Mouse (Mus musculus) forebrain, embryonic 15.5 days (tissue): ENCODE data around the gene Arhgef39. TPM values are rescaled to one million over a fixed set of nuclear protein-coding genes. Genes with fewer than 3 reads are reported as not detected.
"Not testable (repeated sequence)": the region's sequence is repeated elsewhere in the genome, so short reads cannot be mapped to it uniquely, and the experiment has no call there.

Experiments
- ATAC-seq: fragments of 200-750 bp; cut with Nextera tagmentation; replicated peaks from 2 replicates; pipeline ENCODE4 v1.8.0; 2017; ENCODE audit warnings: mild to moderate bottlenecking, moderate TSS enrichment, moderate library complexity
- H3K27ac ChIP-seq: fragments of 300-500 bp; sonication (generic); replicated peaks from 2 replicates; pipeline ENCODE4 v1.5.1; 2015; ENCODE audit warnings: mild to moderate bottlenecking, inconsistent platforms
- H3K27me3 ChIP-seq: fragments of 300-500 bp; sonication (generic); 2 replicates; pipeline ENCODE4 v1.6.1; 2015; ENCODE audit warnings: inconsistent platforms
- H3K36me3 ChIP-seq: fragments of 300-500 bp; sonication (generic); 2 replicates; pipeline ENCODE4 v1.6.1; 2015; ENCODE audit warnings: mild to moderate bottlenecking, inconsistent platforms
- H3K4me1 ChIP-seq: fragments of 300-500 bp; sonication (generic); 2 replicates; pipeline ENCODE4 v1.6.1; 2015; ENCODE audit warnings: inconsistent platforms
- H3K4me2 ChIP-seq: fragments of 300-500 bp; sonication (generic); replicated peaks from 2 replicates; pipeline ENCODE4 v1.6.1; 2015; ENCODE audit warnings: mild to moderate bottlenecking, inconsistent platforms
- H3K4me3 ChIP-seq: fragments of 300-500 bp; sonication (generic); 2 replicates; pipeline ENCODE4 v1.5.1; 2015; ENCODE audit warnings: mild to moderate bottlenecking, inconsistent platforms
- H3K9ac ChIP-seq: fragments of 300-500 bp; sonication (generic); replicated peaks from 2 replicates; pipeline ENCODE4 v1.6.1; 2015; ENCODE audit warnings: mild to moderate bottlenecking, inconsistent platforms
- H3K9me3 ChIP-seq: fragments of 300-500 bp; sonication (generic); 2 replicates; pipeline ENCODE4 v1.6.1; 2016; ENCODE audit warnings: inconsistent platforms
- WGBS: fragments of 180-500 bp; shearing (Covaris S2); methylation state at CpG from one replicate; pipeline ENCODE4 v1.1.7; 2015; ENCODE audit warnings: mixed read lengths; 5-methylcytosine and 5-hydroxymethylcytosine counted together
- polyA plus RNA-seq: library from polyadenylated mRNA; unstranded; fragments of >200 nt; fragmentation: Nextera tagmentation; extraction: Ambion mirVana; gene quantifications from 2 replicates; pipeline ENCODE4 v1.2.1, GENCODE M21; 2015

The Arhgef39 gene
- polyA plus RNA-seq, 1 experiment from 2014 or later, result 17.5 TPM

DNA sequence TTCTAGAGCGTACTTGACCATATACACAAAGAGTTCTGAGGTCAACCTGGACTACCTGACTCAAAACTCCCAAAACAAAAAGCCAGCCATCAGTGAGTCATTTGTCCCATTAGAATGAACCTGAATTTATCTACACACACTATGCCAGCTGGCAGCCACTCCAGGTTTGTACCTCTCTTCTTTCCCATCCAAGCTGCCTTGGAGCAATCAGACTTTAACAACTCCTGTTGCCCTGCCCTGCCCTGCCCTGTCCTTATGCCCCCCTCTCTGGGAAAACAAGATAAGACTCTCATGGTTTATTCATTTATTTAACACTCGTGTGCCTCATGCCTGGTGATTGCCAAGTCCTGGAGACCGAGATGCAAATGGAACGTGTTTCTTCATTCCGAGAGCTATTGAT lies 8.7 kb downstream of the Arhgef39 start:
- no peaks in the 10 kb centered on the region for H3K27me3 ChIP-seq
- no peak overlapping the region for H3K4me2 ChIP-seq
- no peak for ATAC-seq
- no peaks in the 10 kb centered on the region for H3K36me3 ChIP-seq
- H3K4me3 ChIP-seq, result no peak overlapping the region
- no peaks in the 10 kb centered on the region for H3K9me3 ChIP-seq
- H3K27ac ChIP-seq, result no peak overlapping the region
- H3K4me1 ChIP-seq, result peaks cover 17% of the 10 kb centered on the region
- WGBS, result 89% methylated on average over 5 of the region's 5 CpGs
- no peak overlapping the region for H3K9ac ChIP-seq

DNA sequence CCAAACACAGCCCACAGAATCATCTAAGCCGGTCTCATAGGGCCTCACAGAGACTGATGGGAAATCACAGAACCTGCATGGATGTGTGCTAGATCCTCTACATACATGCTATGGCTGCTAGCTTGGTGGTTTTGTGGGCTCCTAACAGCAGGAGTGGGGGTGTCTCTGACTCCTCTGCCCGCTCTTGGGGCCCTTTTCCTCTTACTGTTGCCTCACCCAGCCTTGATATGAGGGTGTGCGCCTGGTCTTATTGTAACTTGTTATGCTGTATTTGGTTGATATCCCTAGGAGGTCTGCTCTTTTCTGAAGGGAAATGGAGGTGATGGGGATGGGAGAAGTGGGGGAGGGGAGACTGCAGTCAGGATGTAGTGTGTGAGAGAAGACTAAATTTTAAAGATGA lies 9.9 kb downstream of the Arhgef39 start:
- Histone ChIP-seq H3K4me2 (no peak overlapping the region), H3K4me1 (peaks cover 9% of the 10 kb centered on the region), H3K4me3 (no peak overlapping the region), H3K9ac (no peak overlapping the region), H3K27ac (no peak overlapping the region), H3K36me3 (no peaks in the 10 kb centered on the region), H3K27me3 (no peaks in the 10 kb centered on the region), H3K9me3 (no peaks in the 10 kb centered on the region)
- no peak for ATAC-seq
- WGBS, result 94% methylated on average over 3 of the region's 3 CpGs

DNA sequence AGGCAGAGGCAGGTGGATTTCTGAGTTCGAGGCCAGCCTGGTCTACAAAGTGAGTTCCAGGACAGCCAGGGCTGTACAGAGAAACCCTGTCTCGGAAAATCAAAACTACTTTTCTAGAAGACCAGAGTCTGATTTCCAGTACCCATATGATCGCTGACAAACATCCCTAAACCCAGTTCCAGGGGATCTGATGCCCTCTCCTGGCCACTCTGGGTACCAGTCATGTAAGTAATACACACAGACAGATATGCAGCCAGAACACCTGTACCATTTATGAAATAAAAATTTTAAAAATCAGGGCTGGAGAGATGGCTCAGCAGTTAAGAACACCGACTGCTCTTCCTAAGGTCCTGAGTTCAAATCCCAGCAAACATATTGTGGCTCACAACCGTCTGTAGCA lies 13.8 kb downstream of the Arhgef39 start:
- whole genome bisulfite sequencing, result 88% methylated on average over 5 of the region's 5 CpGs
- not testable (repeated sequence) for H3K27me3 ChIP-seq, H3K9ac ChIP-seq, H3K4me2 ChIP-seq, H3K9me3 ChIP-seq, H3K4me1 ChIP-seq, ATAC-seq, H3K4me3 ChIP-seq, H3K36me3 ChIP-seq, H3K27ac ChIP-seq

DNA sequence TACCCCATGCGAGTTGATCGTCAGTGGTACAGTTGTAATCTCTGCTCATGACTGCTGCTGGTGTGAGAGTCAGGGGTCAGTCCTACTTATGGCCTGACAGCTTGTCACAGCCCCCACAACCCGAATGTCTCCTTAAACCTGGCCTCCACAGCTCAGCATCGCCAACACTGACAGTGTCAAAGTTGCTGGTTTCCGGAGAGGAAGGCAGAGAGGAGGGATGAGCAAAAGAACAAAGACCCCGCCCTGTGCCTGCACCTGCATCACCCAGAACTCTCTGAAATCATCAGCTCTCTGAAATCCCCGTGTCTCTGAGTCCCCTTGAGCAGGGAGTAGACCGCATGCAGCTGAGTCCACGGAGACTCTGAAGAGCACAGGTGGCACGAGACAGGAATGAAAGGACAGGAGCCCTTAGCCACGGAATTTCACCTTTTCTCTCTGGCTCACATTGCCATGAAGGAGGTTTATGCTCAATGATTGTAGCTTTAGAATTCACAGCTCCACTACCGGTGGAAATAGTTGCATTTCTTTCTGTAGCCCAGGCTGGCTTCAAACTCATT lies 15.9 kb downstream of the Arhgef39 start, which contains the start of gene Sit1:
TSS of gene Sit1 (minus strand) at position 200 of the 557 bp plus-strand sequence.
- no peaks in the 10 kb centered on the region for H3K27me3 ChIP-seq
- no peak for ATAC-seq
- H3K27ac ChIP-seq, result no peak within 1 kb of the TSS
- no peaks in the 10 kb centered on the region for H3K4me1 ChIP-seq
- no peak within 1 kb of the TSS for H3K9ac ChIP-seq
- H3K9me3 ChIP-seq, result no peaks in the 10 kb centered on the region
- no peaks in the 10 kb centered on the region for H3K36me3 ChIP-seq
- WGBS, result 63% methylated on average over 12 of the region's 12 CpGs
- H3K4me3 ChIP-seq, result no peak within 1 kb of the TSS
- no peak within 1 kb of the TSS for H3K4me2 ChIP-seq

DNA sequence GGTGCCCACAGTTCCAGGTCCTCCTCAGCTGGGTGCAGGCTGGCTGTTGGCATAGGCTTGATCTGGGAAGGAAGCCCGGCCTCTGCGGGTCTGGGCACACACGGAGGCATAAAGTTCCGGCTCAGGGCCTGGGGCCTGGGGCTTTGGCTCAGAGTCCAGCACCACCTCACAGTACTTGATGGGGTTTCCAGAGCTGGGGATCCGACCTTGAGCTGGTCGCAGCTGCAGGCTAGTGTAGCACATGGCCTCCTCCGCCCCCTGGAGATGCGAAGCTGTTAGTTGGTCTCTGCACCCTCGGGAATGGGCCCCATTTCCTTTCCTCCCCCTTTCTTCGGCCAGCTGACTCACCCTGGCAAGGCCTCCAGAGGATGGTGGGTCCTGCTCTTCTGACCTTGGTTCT lies 16.9 kb downstream of the Arhgef39 start:
- H3K9ac ChIP-seq, result no peak overlapping the region
- H3K4me3 ChIP-seq, result no peak overlapping the region
- no peak overlapping the region for H3K4me2 ChIP-seq
- no peak overlapping the region for H3K27ac ChIP-seq
- ATAC-seq, result no peak
- H3K9me3 ChIP-seq, result no peaks in the 10 kb centered on the region
- H3K36me3 ChIP-seq, result no peaks in the 10 kb centered on the region
- H3K4me1 ChIP-seq, result peaks cover 4% of the 10 kb centered on the region; the same call in 1 of the 2 replicates
- WGBS, result 77% methylated on average over 10 of the region's 10 CpGs
- no peaks in the 10 kb centered on the region for H3K27me3 ChIP-seq

DNA sequence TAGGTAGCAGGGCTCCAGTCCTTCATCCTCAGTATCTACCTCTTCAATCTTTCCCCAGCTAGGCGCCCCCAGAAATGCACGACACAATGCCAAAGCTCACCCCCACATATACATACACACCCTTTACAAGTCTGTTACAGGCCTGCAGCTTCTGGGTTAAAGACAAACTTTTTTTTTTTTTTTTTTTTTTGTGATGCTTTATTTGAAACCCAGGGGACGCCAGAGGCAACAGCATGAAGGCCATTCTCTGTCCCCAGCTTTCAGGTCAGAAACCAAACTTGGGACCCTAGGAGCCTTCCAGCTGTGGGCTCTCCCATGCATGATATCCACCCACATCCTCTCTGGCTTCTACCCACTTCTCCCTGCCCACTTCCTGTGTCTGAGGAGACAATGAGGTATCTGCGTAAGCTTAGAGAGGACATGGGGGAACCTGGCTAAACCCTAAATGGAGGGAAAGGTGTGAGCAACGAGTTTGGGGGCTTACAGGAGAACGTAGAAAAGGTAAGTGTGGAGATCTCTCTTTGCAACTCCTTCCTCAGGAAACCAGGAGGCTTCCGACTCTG lies 17.5 kb downstream of the Arhgef39 start:
- H3K9me3 ChIP-seq, result no peaks in the 10 kb centered on the region
- H3K36me3 ChIP-seq, result no peaks in the 10 kb centered on the region
- no peaks in the 10 kb centered on the region for H3K27me3 ChIP-seq
- H3K4me1 ChIP-seq, result peaks cover 4% of the 10 kb centered on the region; the same call in 1 of the 2 replicates
- H3K4me2 ChIP-seq, result no peak overlapping the region
- H3K4me3 ChIP-seq, result no peak overlapping the region
- no peak for ATAC-seq
- H3K9ac ChIP-seq, result no peak overlapping the region
- WGBS, result 66% methylated on average over 7 of the region's 7 CpGs
- no peak overlapping the region for H3K27ac ChIP-seq

DNA sequence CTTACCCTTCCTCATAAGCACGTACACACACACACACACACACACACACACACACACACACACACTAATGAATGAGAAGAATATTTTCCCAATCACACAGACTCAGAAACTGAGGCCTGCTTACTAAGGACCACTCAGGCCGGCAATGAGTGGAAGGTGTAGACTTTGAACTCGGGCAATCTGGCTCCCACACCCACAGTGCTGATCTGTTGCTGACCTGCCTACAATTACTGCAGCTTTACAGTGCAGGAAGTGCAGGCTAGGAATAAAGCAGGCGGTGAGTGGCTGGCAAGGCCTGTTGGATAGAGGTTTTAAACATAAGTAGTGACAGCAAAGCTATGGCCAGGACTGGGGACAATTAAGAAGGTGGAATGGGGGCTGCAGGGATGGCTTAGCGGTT lies 18.5 kb downstream of the Arhgef39 start:
- Histone ChIP-seq H3K9ac (no peak overlapping the region), H3K4me2 (no peak overlapping the region), H3K4me3 (no peak overlapping the region), H3K4me1 (peaks cover 4% of the 10 kb centered on the region; the same call in 1 of the 2 replicates), H3K36me3 (no peaks in the 10 kb centered on the region), H3K27ac (no peak overlapping the region), H3K9me3 (no peaks in the 10 kb centered on the region), H3K27me3 (no peaks in the 10 kb centered on the region)
- no peak for ATAC-seq
- 84% methylated on average over 5 of the region's 5 CpGs for WGBS

DNA sequence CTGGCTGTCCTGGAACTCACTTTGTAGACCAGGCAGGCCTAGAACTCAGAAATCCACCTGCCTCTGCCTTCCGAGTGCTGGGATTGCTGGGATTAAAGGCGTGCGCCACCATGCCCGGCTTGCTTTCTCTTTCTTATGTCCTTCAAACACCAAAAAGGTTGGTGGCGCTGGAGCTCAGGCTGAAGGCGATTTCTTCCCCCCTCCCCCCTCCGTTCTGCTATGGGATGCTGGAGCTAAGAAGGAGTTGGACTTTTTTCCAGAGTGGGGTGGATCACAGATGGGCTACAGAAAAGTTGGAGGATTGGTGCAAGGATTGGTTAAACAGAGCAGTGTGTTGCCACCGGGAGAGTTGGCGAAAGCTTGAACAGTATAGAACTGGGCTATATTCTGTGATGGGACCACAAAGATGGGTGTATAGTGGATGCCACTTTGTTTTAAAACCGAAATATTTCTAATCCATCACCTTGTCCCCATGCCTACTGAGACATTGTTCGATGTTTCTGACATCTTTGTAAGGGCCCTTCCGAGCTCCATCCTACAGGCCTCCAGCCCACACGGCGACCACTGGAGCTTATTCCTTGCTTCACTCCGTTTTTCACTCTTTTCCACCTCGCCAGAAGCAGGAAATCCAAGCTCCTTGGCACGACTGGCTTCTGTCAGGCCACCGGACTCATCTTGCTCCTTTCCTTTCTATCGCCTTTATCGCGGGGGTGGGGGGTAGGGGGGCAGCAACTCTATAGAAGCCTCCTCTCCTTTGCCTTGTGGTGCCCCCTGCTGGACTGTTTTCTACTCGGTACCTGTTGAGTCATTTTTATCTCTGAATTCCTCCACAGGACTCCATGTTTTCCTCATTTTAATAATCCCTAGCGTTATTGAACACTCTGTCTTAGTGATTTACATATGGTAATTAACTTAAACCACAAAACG lies 20.3 kb downstream of the Arhgef39 start:
- no peak overlapping the region for H3K9ac ChIP-seq
- H3K27me3 ChIP-seq, result no peaks in the 10 kb centered on the region
- H3K9me3 ChIP-seq, result no peaks in the 10 kb centered on the region
- H3K27ac ChIP-seq, result no peak overlapping the region
- ATAC-seq, result no peak
- 48% methylated on average over 24 of the region's 24 CpGs for WGBS
- H3K4me1 ChIP-seq, result peaks cover 4% of the 10 kb centered on the region; the same call in 1 of the 2 replicates
- no peaks in the 10 kb centered on the region for H3K36me3 ChIP-seq
- no peak overlapping the region for H3K4me3 ChIP-seq
- no peak overlapping the region for H3K4me2 ChIP-seq

DNA sequence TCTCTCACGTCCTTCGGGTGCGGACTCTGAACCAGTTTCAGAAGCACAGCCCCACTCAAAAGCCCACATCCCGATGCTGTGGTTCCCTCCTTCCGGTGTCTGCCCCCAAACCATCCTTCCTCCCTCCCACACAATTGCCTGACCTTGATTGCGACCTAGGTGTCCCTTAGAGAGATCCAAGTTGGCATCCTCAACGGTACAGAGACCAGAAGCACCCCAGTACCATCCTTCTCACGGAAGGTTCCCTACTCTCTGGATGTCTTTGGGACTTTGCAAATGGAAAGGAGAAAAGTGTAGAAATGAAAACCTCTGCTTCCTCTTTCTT lies 21.0 kb downstream of the Arhgef39 start:
- Histone ChIP-seq H3K4me2 (peak overlapping the region; percentile 48), H3K9ac (peak overlapping the region; percentile 45), H3K27ac (0 out of 2 replicates have a peak overlapping the region, but pooled peaks have one; percentile 31), H3K36me3 (no peaks in the 10 kb centered on the region), H3K9me3 (no peaks in the 10 kb centered on the region), H3K27me3 (no peaks in the 10 kb centered on the region), H3K4me1 (peaks cover 4% of the 10 kb centered on the region; the same call in 1 of the 2 replicates), H3K4me3 (peak overlapping the region; percentile 39)
- WGBS, result 63% methylated on average over 8 of the region's 8 CpGs
- peak; percentile 55; the same call in 1 of the 2 replicates for ATAC-seq

DNA sequence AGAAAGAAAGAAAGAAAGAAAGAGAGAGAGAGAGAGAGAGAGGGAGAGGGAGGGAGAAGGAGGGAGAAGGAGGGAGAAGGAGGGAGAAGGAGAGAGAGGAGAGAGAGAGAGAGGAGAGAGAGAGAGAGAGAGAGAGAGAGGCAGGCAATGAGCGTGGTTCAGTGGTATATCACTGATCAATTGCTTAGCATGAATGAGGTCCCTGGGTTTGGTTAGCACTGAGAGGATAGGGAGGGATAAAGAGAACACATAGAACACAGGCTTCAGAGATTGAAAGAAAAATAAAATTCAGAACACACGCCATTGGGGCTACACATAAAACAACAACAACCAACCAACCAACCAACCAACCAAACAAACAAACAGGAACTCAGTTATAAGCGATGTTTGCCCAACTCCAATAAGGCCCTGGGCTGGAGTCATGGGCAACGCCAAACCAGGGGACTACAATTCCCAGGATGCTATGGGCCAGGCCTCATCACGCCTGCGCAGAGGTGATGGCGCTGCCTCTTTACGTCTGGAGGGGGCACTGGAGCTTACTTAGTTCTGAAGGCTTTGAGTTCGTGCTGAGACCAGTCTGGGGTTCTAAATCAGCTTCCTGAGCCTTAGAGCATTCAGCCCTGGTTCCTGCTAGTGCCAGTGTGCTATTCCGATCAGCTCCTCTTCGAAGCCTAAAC lies 21.5 kb downstream of the Arhgef39 start:
- Histone ChIP-seq H3K27ac (0 out of 2 replicates have a peak overlapping the region, but pooled peaks have one; percentile 31), H3K9me3 (no peaks in the 10 kb centered on the region), H3K9ac (peak overlapping the region; percentile 45), H3K4me2 (peak overlapping the region; percentile 48), H3K36me3 (no peaks in the 10 kb centered on the region), H3K27me3 (no peaks in the 10 kb centered on the region), H3K4me1 (peaks cover 4% of the 10 kb centered on the region; the same call in 1 of the 2 replicates), H3K4me3 (peak overlapping the region; percentile 39)
- WGBS, result 19% methylated on average over 11 of the region's 11 CpGs
- ATAC-seq, result peak; percentile 99

DNA sequence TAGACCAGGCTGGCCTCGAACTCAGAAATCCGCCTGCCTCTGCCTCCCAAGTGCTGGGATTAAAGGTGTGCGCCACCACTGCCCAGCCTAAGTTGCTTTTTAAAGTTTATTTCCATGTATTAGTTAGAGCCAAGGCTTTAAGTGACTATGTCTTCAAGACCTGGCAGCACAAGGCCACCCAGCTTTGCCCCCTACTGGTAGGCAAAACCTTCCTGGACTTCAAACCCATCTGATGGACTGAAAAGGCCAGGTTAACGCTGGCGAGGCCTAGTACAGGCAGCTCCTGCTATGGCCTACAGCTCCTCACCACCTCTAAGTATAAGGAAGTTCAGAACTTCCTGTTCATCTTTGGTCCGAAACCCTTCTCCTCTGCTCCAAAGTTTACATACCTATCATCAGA lies 22.9 kb downstream of the Arhgef39 start:
- H3K9ac ChIP-seq, result no peak overlapping the region
- H3K4me1 ChIP-seq, result peaks cover 4% of the 10 kb centered on the region; the same call in 1 of the 2 replicates
- no peaks in the 10 kb centered on the region for H3K9me3 ChIP-seq
- no peak overlapping the region for H3K4me2 ChIP-seq
- H3K4me3 ChIP-seq, result no peak overlapping the region
- no peaks in the 10 kb centered on the region for H3K36me3 ChIP-seq
- 88% methylated on average over 6 of the region's 6 CpGs for WGBS
- ATAC-seq, result no peak
- no peaks in the 10 kb centered on the region for H3K27me3 ChIP-seq
- H3K27ac ChIP-seq, result no peak overlapping the region

DNA sequence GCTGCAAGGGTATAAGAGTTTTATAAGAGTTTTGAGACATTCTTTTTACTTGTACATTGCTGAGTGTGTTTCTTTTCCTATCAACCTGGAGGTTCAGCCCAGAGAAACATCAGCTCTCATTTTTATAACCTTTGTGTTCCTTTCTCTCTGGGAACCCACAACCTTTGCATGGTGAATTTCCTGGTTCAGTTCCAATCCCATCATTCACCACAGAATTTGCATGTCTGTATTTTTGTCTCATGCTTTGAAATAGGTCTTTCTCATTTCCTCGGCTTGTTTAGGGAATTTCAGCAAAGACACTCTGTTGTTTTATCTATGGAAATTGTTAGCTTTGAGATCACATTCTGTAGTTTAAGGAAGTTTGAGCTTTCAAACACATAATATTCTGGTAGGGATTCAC lies 25.9 kb downstream of the Arhgef39 start:
- WGBS, result 83% methylated on average over 1 of the region's 1 CpGs
- Histone ChIP-seq H3K36me3 (no peaks in the 10 kb centered on the region), H3K27ac (no peak overlapping the region)

More for the DNA sequence above, 25.9 kb downstream of the Arhgef39 start:
- Histone ChIP-seq H3K4me3 (no peak overlapping the region), H3K4me2 (no peak overlapping the region), H3K27me3 (no peaks in the 10 kb centered on the region), H3K9ac (no peak overlapping the region), H3K9me3 (no peaks in the 10 kb centered on the region), H3K4me1 (peaks cover 4% of the 10 kb centered on the region; the same call in 1 of the 2 replicates)
- ATAC-seq, result no peak
